Mouse (Mus musculus): Measurements from ENCODE around the gene Uggt2. TPM values are rescaled to one million over a fixed set of nuclear protein-coding genes. Genes with fewer than 3 reads are reported as not detected.

Gene Uggt2
- total RNA-seq, 2 experiments from 2014 or later: 24.1 to 28.9 TPM

- DNase-seq (ENCODE audit: low spot score in 2 of 2): no peak
These were observed 62.0 kb downstream of the Uggt2 start for GRCm38 (mm10) chr14:119037076-119037683.

GRCm38 (mm10) chr14:119027675-119028253 lies 71.5 kb downstream of the Uggt2 start:
- no peak for DNase-seq (ENCODE audit: low spot score in 2 of 2)

- peak; percentile 45 to 51 for DNase-seq (ENCODE audit: low spot score in 2 of 2)
These were observed 72.1 kb downstream of the Uggt2 start for GRCm38 (mm10) chr14:119027130-119027529.

GRCm38 (mm10) chr14:119025889-119026288 lies 73.3 kb downstream of the Uggt2 start:
- DNase-seq (ENCODE audit: low spot score in 2 of 2): no peak

GRCm38 (mm10) chr14:119013549-119013948 lies 85.7 kb downstream of the Uggt2 start:
- peak; percentile 22 to 34 for DNase-seq (ENCODE audit: low spot score in 2 of 2)

- peak; percentile 68 to 78 for DNase-seq (ENCODE audit: low spot score in 2 of 2)
These were observed 86.4 kb downstream of the Uggt2 start for GRCm38 (mm10) chr14:119012607-119013431.

GRCm38 (mm10) chr14:119009531-119009930 lies 89.7 kb downstream of the Uggt2 start:
- DNase-seq (ENCODE audit: low spot score in 2 of 2): no peak

- no peak for DNase-seq (ENCODE audit: low spot score in 2 of 2)
These were observed 91.1 kb downstream of the Uggt2 start for GRCm38 (mm10) chr14:119008031-119008590.

- DNase-seq (ENCODE audit: low spot score in 2 of 2): peak; percentile 97 to 98
These were observed 91.9 kb downstream of the Uggt2 start for GRCm38 (mm10) chr14:119007103-119007951.

- no peak for DNase-seq (ENCODE audit: low spot score in 2 of 2)
These were observed 92.7 kb downstream of the Uggt2 start for GRCm38 (mm10) chr14:119006441-119007102.

- DNase-seq (ENCODE audit: low spot score in 2 of 2): no peak
These were observed 93.4 kb downstream of the Uggt2 start for GRCm38 (mm10) chr14:119005834-119006233.

- DNase-seq (ENCODE audit: low spot score in 2 of 2): no peak
These were observed 95.9 kb downstream of the Uggt2 start for GRCm38 (mm10) chr14:119003320-119003719.

- no peak for DNase-seq (ENCODE audit: low spot score in 2 of 2)
These were observed 103.9 kb downstream of the Uggt2 start for GRCm38 (mm10) chr14:118995226-118995925.

GRCm38 (mm10) chr14:118987523-118988496 lies 111.4 kb downstream of the Uggt2 start:
- DNase-seq (ENCODE audit: low spot score in 2 of 2): no peak

GRCm38 (mm10) chr14:118986653-118987522 lies 112.3 kb downstream of the Uggt2 start:
- DNase-seq (ENCODE audit: low spot score in 2 of 2): peak; percentile 65 to 73

- no peak for DNase-seq (ENCODE audit: low spot score in 2 of 2)
These were observed 115.1 kb downstream of the Uggt2 start for GRCm38 (mm10) chr14:118984161-118984560.

GRCm38 (mm10) chr14:118983396-118983795 lies 115.8 kb downstream of the Uggt2 start:
- DNase-seq (ENCODE audit: low spot score in 2 of 2): no peak
